Comparison of ENCODE assay signal across 9 mouse cellular contexts in genomic region chr12:26444054-26444453, GRCm38 (mm10). TPM values are rescaled to one million over a fixed set of nuclear protein-coding genes. Genes with fewer than 3 reads are reported as not detected.
A peak's percentile ranks its signal among the peaks of the same experiment; 100 is the strongest.
DNase-seq lines count a peak whose midpoint lies in the region; ATAC-seq and TF ChIP-seq lines count a peak whose summit lies in the region.
"Had no signal": no experiment of that assay in that cellular context is flagged by ENCODE, and none has a peak within 500 bp of the region (broad histone marks: within the 10 kb centered on the region; RNA-seq: fewer than 3 reads in every experiment).

No protein-coding gene starts in this region.

- TF ChIP-seq CTCF in MEL (IDR thresholded peaks at IDR 0.05 in 2 of 3, conservative IDR thresholded peaks at IDR 0.05 in 1 of 3; ENCODE audit: control insufficient read depth in 1 of 3, insufficient read depth in 1 of 3, low read depth in 2 of 3, low read length in 3 of 3, poor library complexity in 1 of 3, severe bottlenecking in 1 of 3): peak; percentile 56 to 67 (median 61)

- WGBS in forebrain, embryonic 14.5 days: 0% methylated on average over 2 of the region's 2 CpGs
- 0% methylated on average over 2 of the region's 2 CpGs for WGBS in forebrain, embryonic 16.5 days

- no peaks in the 10 kb centered on the region for H3K79me2 ChIP-seq in MEL (ENCODE audit: control insufficient read depth, insufficient read depth, low read length, poor library complexity)

- H3K27ac ChIP-seq in forebrain, embryonic 14.5 days (ENCODE audit: low read depth, low read length): no peak overlapping the region
- no peak overlapping the region for H3K27ac ChIP-seq in forebrain, embryonic 16.5 days (ENCODE audit: low read length)
- no peak overlapping the region for H3K27ac ChIP-seq in MEL (ENCODE audit: control insufficient read depth, low read depth, low read length)
- H3K27ac ChIP-seq: limb, embryonic 15.5 days had no signal

- TF ChIP-seq EP300 in MEL (IDR thresholded peaks at IDR 0.05; ENCODE audit: low read depth in 1 of 2, low read length in 2 of 2): no peak

- no peak overlapping the region for H3K9ac ChIP-seq in forebrain, embryonic 14.5 days (ENCODE audit: low read length)
- no peak overlapping the region for H3K9ac ChIP-seq in forebrain, embryonic 16.5 days (replicated peaks; ENCODE audit: low read depth, low read length)
- H3K9ac ChIP-seq in MEL (ENCODE audit: control insufficient read depth, low read depth, low read length, poor library complexity, severe bottlenecking): no peak overlapping the region
- H3K9ac ChIP-seq: limb, embryonic 15.5 days had no signal

- no peaks in the 10 kb centered on the region for H3K36me3 ChIP-seq in forebrain, embryonic 14.5 days (ENCODE audit: control insufficient read depth, insufficient read depth, low read length)
- H3K36me3 ChIP-seq in forebrain, embryonic 16.5 days (ENCODE audit: control insufficient read depth, insufficient read depth): no peaks in the 10 kb centered on the region
- no peaks in the 10 kb centered on the region for H3K36me3 ChIP-seq in MEL (ENCODE audit: control insufficient read depth in 1 of 2, insufficient read depth in 2 of 2, low read length in 2 of 2)
- H3K36me3 ChIP-seq: limb, embryonic 15.5 days had no signal

- H3K27me3 ChIP-seq in forebrain, embryonic 14.5 days (replicated peaks; ENCODE audit: control insufficient read depth, insufficient read depth, low read length): no peaks in the 10 kb centered on the region
- H3K27me3 ChIP-seq in forebrain, embryonic 16.5 days (replicated peaks; ENCODE audit: control insufficient read depth, insufficient read depth, low read length): no peaks in the 10 kb centered on the region
- no peaks in the 10 kb centered on the region for H3K27me3 ChIP-seq in MEL (ENCODE audit: control insufficient read depth in 1 of 2, insufficient read depth in 2 of 2, low read length in 2 of 2)
- H3K27me3 ChIP-seq: limb, embryonic 15.5 days had no signal

- H3K9me3 ChIP-seq in forebrain, embryonic 14.5 days (replicated peaks; ENCODE audit: control insufficient read depth, low read length): no peaks in the 10 kb centered on the region
- H3K9me3 ChIP-seq in forebrain, embryonic 16.5 days (ENCODE audit: control insufficient read depth, low read length): no peaks in the 10 kb centered on the region
- H3K9me3 ChIP-seq in MEL (replicated peaks; ENCODE audit: insufficient read depth, low read length): no peaks in the 10 kb centered on the region
- H3K9me3 ChIP-seq: limb, embryonic 15.5 days had no signal

- TF ChIP-seq RAD21 in MEL (IDR thresholded peaks at IDR 0.05; ENCODE audit: low read depth, low read length): peak; percentile 19

- H3K4me2 ChIP-seq in forebrain, embryonic 14.5 days (ENCODE audit: low read length): no peak overlapping the region
- H3K4me2 ChIP-seq in forebrain, embryonic 16.5 days (ENCODE audit: low read length): no peak overlapping the region
- H3K4me2 ChIP-seq: limb, embryonic 15.5 days had no signal

- peak; percentile 75 for DNase-seq in forebrain, embryonic 14.5 days (ENCODE audit: low spot score)
- DNase-seq in MEL (ENCODE audit: low read depth, low spot score): peak; percentile 46
- DNase-seq in cerebellum, adult 18-20 months: peak; percentile 74 to 75
- DNase-seq in gastrocnemius, adult 8-10 months (ENCODE audit: low spot score in 2 of 2): peak; percentile 71 to 74
- peak; percentile 25 to 82 for DNase-seq in layer of hippocampus, adult 18-20 months (ENCODE audit: low spot score in 2 of 2)
- DNase-seq in lung, postnatal 36 days: peak; percentile 91
- peak; percentile 72 to 87 for DNase-seq in spleen, postnatal 10 days (ENCODE audit: low spot score in 2 of 2)

- no peak for TF ChIP-seq POLR2A in MEL (IDR thresholded peaks at IDR 0.05; ENCODE audit: control insufficient read depth in 1 of 2, insufficient read depth in 1 of 2, low read depth in 1 of 2, low read length in 2 of 2, poor library complexity in 1 of 2)

- no peak overlapping the region for H3K4me3 ChIP-seq in forebrain, embryonic 14.5 days (ENCODE audit: low read depth, low read length)
- no peak overlapping the region for H3K4me3 ChIP-seq in forebrain, embryonic 16.5 days (replicated peaks; ENCODE audit: low read length)
- no peak overlapping the region for H3K4me3 ChIP-seq in MEL (ENCODE audit: control insufficient read depth in 1 of 2, insufficient read depth in 1 of 2, low read depth in 2 of 2, low read length in 2 of 2)
- H3K4me3 ChIP-seq: limb, embryonic 15.5 days had no signal

- no peaks in the 10 kb centered on the region for H3K4me1 ChIP-seq in forebrain, embryonic 14.5 days (ENCODE audit: control insufficient read depth, insufficient read depth, low read length)
- H3K4me1 ChIP-seq in forebrain, embryonic 16.5 days (replicated peaks; ENCODE audit: control insufficient read depth, insufficient read depth, low read length): no peaks in the 10 kb centered on the region
- H3K4me1 ChIP-seq in MEL (ENCODE audit: control insufficient read depth in 1 of 2, insufficient read depth in 2 of 2, low read length in 2 of 2): no peaks in the 10 kb centered on the region
- H3K4me1 ChIP-seq: limb, embryonic 15.5 days had no signal

- ATAC-seq in forebrain, embryonic 14.5 days: no peak
- no peak for ATAC-seq in forebrain, embryonic 16.5 days

TF ChIP-seq in MEL, 35 proteins besides CTCF, POLR2A, EP300 and RAD21:
- TF ChIP-seq TCF12 (IDR thresholded peaks at IDR 0.05; ENCODE audit: low read depth, low read length) (no peak), SMC3 (IDR thresholded peaks at IDR 0.05; ENCODE audit: low read depth, low read length) (peak; percentile 37)

RNA-seq across cellular contexts. Expression of gene Rsad2, which starts 12.2 kb away (rescaled TPM):
- 0.20 and 0.27 TPM in 2 replicates for polyA plus RNA-seq in forebrain, embryonic 14.5 days (2014; fragmentation: Nextera tagmentation; extraction: Ambion mirVana)
- 0.36 and 0.56 TPM in 2 replicates for polyA plus RNA-seq in forebrain, embryonic 16.5 days (2015; fragmentation: Nextera tagmentation; extraction: Ambion mirVana)
- 0.13 and 0.42 TPM in 2 replicates for total RNA-seq in MEL (2012; rRNA removed)
- polyA plus RNA-seq in MEL (2012; ENCODE audit: insufficient read depth in 1 of 2, insufficient read length in 2 of 2, low read depth in 1 of 2, low replicate concordance in 2 of 2, missing spikeins in 1 of 2): under 1 TPM in 1 of 2 experiments, not detected in 1; 0.61 TPM
- total RNA-seq in gastrocnemius, adult 8-10 months (2022): 1 to 10 TPM in 1 of 4 experiments, under 1 TPM in 3; 0.27 to 1.1 (median 0.49) TPM
- total RNA-seq in layer of hippocampus, adult 18-20 months (2021): under 1 TPM; 0.48 to 0.84 TPM

RNA-seq across cellular contexts. Expression of gene Cmpk2, which starts 24.9 kb away (rescaled TPM):
- polyA plus RNA-seq in forebrain, embryonic 14.5 days (2014; fragmentation: Nextera tagmentation; extraction: Ambion mirVana): 11.7 and 11.8 TPM in 2 replicates
- polyA plus RNA-seq in forebrain, embryonic 16.5 days (2015; fragmentation: Nextera tagmentation; extraction: Ambion mirVana): 12.4 and 16.6 TPM in 2 replicates
- 0.69 and 0.89 TPM in 2 replicates for total RNA-seq in MEL (2012; rRNA removed)
- polyA plus RNA-seq in MEL (2012; ENCODE audit: insufficient read depth in 1 of 2, insufficient read length in 2 of 2, low read depth in 1 of 2, low replicate concordance in 2 of 2, missing spikeins in 1 of 2): 1 to 10 TPM in 1 of 2 experiments, not detected in 1; 3.0 TPM
- total RNA-seq in gastrocnemius, adult 8-10 months (2022): 1 to 10 TPM in 1 of 4 experiments, under 1 TPM in 3; 0.67 to 1.2 (median 0.73) TPM
- total RNA-seq in layer of hippocampus, adult 18-20 months (2021): 10 to 100 TPM; 14.5 to 16.2 TPM

RNA-seq across cellular contexts. Expression of gene Rnf144a, which starts 29.0 kb away (rescaled TPM):
- polyA plus RNA-seq in forebrain, embryonic 14.5 days (2014; fragmentation: Nextera tagmentation; extraction: Ambion mirVana): 17.4 and 21.5 TPM in 2 replicates
- 38.2 and 38.9 TPM in 2 replicates for polyA plus RNA-seq in forebrain, embryonic 16.5 days (2015; fragmentation: Nextera tagmentation; extraction: Ambion mirVana)
- total RNA-seq in MEL (2012; rRNA removed): not detected in 2 replicates
- not detected for polyA plus RNA-seq in MEL (2012; ENCODE audit: insufficient read depth in 1 of 2, insufficient read length in 2 of 2, low read depth in 1 of 2, low replicate concordance in 2 of 2, missing spikeins in 1 of 2)
- total RNA-seq in gastrocnemius, adult 8-10 months (2022): 1 to 10 TPM; 2.3 to 3.1 (median 3.0) TPM
- 10 to 100 TPM; 23.4 to 24.4 TPM for total RNA-seq in layer of hippocampus, adult 18-20 months (2021)

Comparison
In these comparisons a context has a peak if more than half of its experiments do, and no peak if none do; other contexts are left out.
1. RNA of gene Rnf144a, which starts 29.0 kb away (total RNA-seq): 23.4 to 24.4 TPM in layer of hippocampus, adult 18-20 months; 2.3 to 3.1 TPM in gastrocnemius, adult 8-10 months and not detected in MEL; every median in the first group is over 4 times any median in the second.
2. Peak in every context shown above with its lines, with median percentiles within 50 percentile points of each other: DNase-seq.